Mouse (Mus musculus) brown adipose tissue, adult 24 weeks (tissue): ENCODE results near the gene Zfp503. TPM values are rescaled to one million over a fixed set of nuclear protein-coding genes. Genes with fewer than 3 reads are reported as not detected.

Source experiments
- H3K27ac ChIP-seq: fragments of 200-500 bp; replicated peaks from 2 replicates; pipeline ENCODE4 v1.5.1; 2012; ENCODE audit warnings: low read depth, mild to moderate bottlenecking, low read length
- H3K4me1 ChIP-seq: fragments of 200-500 bp; 2 replicates; pipeline ENCODE4 v1.6.1; 2012; ENCODE audit warnings: low read length, mixed read lengths; ENCODE audit not compliant: control insufficient read depth, insufficient read depth, insufficient read length
- H3K4me3 ChIP-seq: fragments of 200-500 bp; 2 replicates; pipeline ENCODE4 v1.5.1; 2012; ENCODE audit warnings: low read depth, mild to moderate bottlenecking, low read length, moderate library complexity; ENCODE audit not compliant: insufficient read depth
- polyA plus RNA-seq: library from polyadenylated mRNA; stranded (reverse); fragments of >200 nt; gene quantifications from 2 replicates; pipeline ENCODE4 v1.2.4, GENCODE M21; 2012; ENCODE audit not compliant: missing spikeins, insufficient read depth, insufficient read length

The Zfp503 gene
- polyA plus RNA-seq, 1 experiment, result 4.0 TPM

DNA sequence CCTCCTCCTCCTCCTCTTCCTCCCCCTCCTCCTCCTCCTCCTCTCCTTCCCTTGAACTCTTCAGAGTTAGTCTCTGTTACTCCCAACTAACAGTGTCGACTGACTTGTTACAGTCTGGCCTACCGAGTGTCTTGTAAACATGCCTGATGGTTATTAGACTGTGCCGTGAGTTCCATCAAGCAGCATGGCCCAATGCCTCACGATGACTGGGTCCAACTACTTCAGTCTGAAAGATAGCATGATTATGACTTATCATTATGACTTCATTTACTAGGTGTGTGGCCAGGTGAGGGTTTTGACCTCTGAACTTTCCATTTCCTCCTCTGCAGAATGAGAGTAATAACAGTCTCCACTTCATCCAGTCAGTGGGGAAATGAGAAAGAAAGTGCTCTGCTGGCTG is 14.2 kb upstream of the Zfp503 start:
- H3K4me3 ChIP-seq, result no peak overlapping the region
- H3K27ac ChIP-seq, result no peak overlapping the region
- H3K4me1 ChIP-seq, result no peaks in the 10 kb centered on the region; the same call in 1 of the 2 replicates

- Histone ChIP-seq H3K27ac (no peak overlapping the region), H3K4me3 (no peak overlapping the region), H3K4me1 (no peaks in the 10 kb centered on the region; the same call in 1 of the 2 replicates)
Measured at GRCm38 (mm10) chr14:22003231-22003630, 13.8 kb upstream of the Zfp503 start.

- Histone ChIP-seq H3K4me3 (no peak overlapping the region), H3K4me1 (no peaks in the 10 kb centered on the region), H3K27ac (no peak overlapping the region)
Measured at GRCm38 (mm10) chr14:21999588-21999987, 10.2 kb upstream of the Zfp503 start.

DNA sequence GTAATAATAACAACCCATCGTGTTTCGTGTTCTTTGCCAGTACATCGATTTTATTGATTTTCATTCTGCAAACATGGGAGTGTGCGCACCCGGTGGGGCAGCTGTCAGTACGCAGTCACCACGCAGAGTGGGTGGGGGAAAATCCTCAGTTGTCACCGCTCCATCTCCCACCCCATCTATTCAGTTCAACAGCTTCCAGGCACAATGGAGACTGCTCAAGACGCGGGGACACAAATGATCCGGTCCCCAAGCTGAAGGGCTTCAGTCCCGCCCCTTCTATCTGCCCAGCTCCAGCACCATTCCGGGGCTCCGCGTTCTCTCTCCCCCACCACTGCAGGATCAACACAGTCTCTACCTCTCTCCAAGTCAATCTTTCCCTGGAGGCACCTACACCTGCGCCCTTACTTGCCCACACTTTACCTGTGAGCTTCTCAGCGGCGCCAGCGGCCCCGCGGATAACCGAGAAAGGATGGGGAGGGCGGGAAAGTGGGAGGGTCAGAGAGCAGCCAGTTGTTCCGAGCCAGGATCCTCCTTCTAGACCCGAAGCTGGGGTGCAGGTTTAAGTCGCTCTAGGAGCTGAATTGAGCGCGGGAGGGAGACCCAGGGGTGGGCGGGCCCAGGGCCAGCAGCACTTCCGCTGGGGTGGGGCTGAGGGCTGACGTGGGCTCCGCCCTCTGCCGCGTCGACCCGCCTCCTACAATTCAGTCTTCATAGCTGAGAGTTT is 5.8 kb upstream of the Zfp503 start:
- peak overlapping the region; percentile 66 for H3K4me3 ChIP-seq
- H3K27ac ChIP-seq, result peak overlapping the region; percentile 22
- H3K4me1 ChIP-seq, result peaks cover 3% of the 10 kb centered on the region; the same call in 1 of the 2 replicates

GRCm38 (mm10) chr14:21994061-21994990 is 4.9 kb upstream of the Zfp503 start:
- peaks cover 3% of the 10 kb centered on the region; the same call in 1 of the 2 replicates for H3K4me1 ChIP-seq
- peak overlapping the region; percentile 84 for H3K27ac ChIP-seq
- H3K4me3 ChIP-seq, result peak overlapping the region; percentile 66

DNA sequence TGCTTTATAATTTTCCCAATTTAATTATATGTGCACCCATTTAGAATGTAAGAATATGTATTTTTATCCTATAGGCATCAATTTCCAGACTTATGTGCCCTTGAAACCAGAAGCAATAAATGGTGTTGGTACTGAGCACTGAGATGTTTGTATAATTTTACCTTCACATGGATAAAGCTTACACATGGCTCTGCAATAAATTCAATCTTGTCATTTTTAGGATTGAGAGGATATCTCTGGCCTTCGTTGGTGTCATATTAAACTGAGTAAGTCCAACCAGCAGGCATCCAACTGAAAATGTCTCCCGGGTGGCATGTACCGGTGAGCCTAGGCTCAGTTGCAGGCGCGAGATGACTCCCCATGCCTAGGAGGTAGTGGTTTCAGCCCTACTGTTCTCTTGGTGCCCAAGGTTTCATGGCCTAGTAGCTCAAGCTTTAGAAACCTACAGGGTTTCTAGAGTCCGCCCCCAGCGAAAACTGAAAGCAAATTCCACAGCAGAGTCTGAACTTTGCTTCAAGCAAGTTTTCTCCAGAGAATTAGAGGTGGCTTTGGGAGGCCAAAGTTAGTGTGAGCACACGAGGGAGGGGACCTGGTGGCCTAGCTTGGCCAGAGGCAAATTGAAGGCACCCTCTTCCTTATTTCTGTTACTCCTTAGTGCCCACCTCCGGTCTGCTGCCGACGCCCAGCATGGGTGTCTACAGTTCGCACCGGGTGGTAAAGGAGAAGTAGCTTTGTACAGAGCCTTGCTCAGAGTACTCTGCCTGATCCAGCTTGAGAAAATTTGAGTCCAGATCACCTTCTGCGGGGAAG is 4.1 kb upstream of the Zfp503 start:
- Histone ChIP-seq H3K4me1 (peaks cover 3% of the 10 kb centered on the region; the same call in 1 of the 2 replicates), H3K27ac (peak overlapping the region; percentile 85), H3K4me3 (peak overlapping the region; percentile 50)

- Histone ChIP-seq H3K4me1 (peaks cover 3% of the 10 kb centered on the region; the same call in 1 of the 2 replicates), H3K27ac (peak overlapping the region; percentile 62), H3K4me3 (no peak overlapping the region)
Measured at GRCm38 (mm10) chr14:21992321-21992885, 3.0 kb upstream of the Zfp503 start.

GRCm38 (mm10) chr14:21991856-21992255 is 2.5 kb upstream of the Zfp503 start:
- Histone ChIP-seq H3K4me1 (peaks cover 3% of the 10 kb centered on the region; the same call in 1 of the 2 replicates), H3K4me3 (no peak overlapping the region), H3K27ac (peak overlapping the region; percentile 62)

DNA sequence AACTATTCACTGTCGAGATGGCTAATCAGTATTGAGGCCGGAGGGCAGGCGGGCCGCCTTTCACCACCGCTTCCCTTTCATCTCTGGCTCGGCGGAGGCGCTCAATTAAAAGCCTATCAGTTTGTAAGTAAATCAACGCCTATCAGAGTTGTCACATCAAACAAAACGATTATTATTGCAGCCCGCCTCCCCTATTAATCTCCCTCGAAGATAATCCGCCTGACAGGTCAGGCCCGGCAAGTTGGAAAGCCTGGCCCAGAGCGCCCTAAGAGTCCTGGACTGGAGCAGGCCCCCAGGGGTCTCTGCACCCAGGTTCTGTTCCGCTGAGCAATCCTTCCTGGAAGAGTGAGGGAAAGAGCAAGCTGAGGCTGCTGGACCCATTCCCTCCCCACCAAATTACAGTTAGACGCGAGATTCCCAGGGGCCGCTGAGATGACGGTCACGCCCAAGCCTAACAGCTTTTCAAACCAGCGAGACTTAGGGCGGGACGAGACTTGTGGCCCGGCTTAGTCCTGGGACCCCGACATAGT is 1.9 kb upstream of the Zfp503 start:
- Histone ChIP-seq H3K4me3 (peak overlapping the region; percentile 65), H3K27ac (peak overlapping the region; percentile 49), H3K4me1 (peaks cover 3% of the 10 kb centered on the region; the same call in 1 of the 2 replicates)

DNA sequence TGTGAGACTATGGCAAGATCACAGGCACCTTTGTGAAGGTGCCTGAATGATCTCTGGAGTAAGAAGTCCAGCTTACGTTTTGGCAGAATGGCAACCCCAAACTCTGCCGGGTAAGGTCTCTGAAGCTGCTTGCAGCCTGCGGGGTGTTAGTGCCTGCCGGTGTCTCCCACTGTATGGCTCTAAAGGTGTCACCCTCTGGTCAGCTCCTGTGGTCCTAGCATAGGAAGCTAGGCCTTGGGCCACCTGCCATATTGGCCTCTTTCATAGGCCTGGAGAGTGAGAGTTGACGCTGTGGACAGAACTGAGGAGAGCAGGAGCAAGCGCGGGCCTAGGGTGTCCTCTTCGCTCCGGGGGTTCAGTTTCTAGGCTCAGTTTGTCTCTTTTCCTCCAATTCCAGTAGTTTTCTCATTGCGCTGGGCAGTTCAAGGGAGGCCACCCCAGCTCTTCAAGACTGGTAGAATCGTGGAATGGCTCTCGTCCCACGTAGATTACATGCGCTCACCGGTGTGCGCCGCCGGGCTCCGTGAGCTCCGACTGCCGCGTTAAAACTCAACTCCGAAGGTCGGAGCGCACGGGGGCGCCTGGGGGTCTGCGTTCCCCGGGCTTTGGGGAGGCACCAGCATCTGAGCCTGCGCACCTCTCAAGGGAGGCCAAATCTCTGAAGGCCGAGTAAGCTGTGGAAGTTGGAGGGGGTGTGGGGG is 1.1 kb upstream of the Zfp503 start:
- Histone ChIP-seq H3K4me1 (peaks cover 3% of the 10 kb centered on the region; the same call in 1 of the 2 replicates), H3K27ac (peak overlapping the region; percentile 81), H3K4me3 (peak overlapping the region; percentile 65)

DNA sequence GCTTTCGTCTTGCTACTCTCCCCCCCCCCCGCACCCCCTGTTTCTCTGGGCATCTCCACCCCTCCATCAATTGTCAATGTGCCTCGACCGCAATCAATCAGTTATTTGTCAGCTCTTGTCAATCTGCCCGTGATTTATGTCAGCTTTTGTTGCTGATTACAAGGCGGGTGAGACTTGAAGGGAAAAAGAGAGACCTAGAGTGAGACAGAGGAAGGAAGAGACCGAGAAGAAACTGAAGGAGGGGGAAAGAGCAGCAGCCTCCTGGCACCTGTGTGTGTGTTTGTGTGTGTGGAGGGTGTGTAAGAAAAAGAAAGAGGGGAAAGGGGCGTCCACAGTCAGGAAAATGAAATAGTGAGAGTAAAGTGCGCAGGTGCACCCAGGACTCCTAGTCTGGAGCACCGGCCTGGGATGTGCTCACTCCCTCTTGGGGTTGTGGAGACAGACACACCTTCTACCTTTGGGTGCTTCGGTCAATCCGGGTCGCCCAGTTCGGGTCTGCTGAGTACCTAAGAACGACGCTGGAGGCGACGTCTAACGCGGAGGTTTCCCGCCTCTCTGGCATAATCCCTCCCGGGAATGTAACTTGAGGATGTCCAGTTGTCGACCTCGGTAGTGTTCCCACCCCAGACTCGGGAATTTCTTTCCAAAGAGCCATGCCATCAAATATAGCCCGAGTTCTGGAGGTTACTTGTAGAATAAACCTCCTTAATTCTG is 667 bp downstream of the Zfp503 start:
- H3K4me3 ChIP-seq, result peak overlapping the region; percentile 65
- no peaks in the 10 kb centered on the region for H3K4me1 ChIP-seq
- H3K27ac ChIP-seq, result peak overlapping the region; percentile 81

DNA sequence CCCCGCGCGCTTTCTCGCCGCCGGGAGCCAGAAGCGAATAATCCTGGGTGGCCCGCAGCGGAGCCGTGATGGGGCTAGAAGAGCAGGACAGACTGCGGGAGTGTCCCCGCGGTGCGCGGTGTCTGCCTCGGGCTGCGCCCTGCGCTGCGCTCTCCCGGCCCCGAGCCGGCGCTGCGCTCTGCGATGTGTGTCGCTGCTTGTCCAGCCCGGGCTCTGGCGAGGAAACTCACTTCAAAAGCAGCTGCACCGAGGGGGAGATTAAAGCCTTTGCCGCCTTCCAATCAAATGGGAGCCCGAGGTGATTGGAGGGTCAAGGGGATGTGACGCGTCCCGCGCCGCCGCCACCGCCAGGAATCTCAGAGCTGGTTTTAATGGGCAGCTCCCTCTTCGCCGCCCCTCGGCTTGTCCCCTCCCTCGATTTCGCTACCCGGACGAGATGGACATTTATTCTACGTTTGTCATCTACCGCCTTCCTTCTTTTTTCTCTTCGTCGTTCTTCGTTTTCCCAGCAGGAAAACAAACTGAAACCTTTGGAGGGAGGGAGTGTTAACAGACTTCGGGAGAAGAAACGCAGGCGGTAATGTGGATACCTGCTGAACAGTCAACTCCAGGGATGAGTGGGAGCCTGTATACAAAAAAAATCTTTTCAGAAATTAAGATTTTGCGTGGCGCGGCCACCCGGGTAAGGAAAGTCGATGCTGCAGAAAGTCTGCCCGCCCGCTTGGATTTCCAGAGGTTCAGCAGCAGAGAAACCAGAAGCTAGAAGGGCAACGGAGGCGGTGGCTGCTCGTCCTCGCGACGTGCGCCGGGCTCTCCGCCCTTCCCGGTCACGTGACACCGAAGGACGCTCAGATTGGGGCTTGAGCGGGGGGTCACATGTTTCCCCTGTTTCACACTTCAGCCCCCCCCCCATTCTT is 1.5 kb downstream of the Zfp503 start:
- Histone ChIP-seq H3K4me3 (peak overlapping the region; percentile 73), H3K27ac (peak overlapping the region; percentile 68), H3K4me1 (no peaks in the 10 kb centered on the region)
